Mouse (Mus musculus): ENCODE results near the gene Pmpcb.

Pmpcb gene

GRCm38 (mm10) chr5:21802907-21803306 lies 66.0 kb downstream of the Pmpcb start:
- no peak for DNase-seq (ENCODE audit: low spot score)

- DNase-seq (ENCODE audit: low spot score), result no peak
Measured at GRCm38 (mm10) chr5:21803691-21804188, 66.8 kb downstream of the Pmpcb start.

GRCm38 (mm10) chr5:21804837-21805236 lies 67.9 kb downstream of the Pmpcb start:
- no peak for DNase-seq (ENCODE audit: low spot score)
